Mouse (Mus musculus) right cerebral cortex, postnatal 36 days (tissue): ENCODE results near the gene Lef1.

ENCODE experiments used
- DNase-seq, 2 experiments: peaks; one replicate each; pipeline ENCODE4 v3.0.0; 2022; ENCODE audit warnings: low spot score in 2 of 2, mixed read lengths in 1 of 2

Gene Lef1

GRCm38 (mm10) chr3:131110191-131111150 lies at the start of gene Lef1:
Gene Lef1 (plus strand): TSS chr3:131110471.
- no peak for DNase-seq

- no peak for DNase-seq
These were observed 45.3 kb upstream of the Lef1 start for GRCm38 (mm10) chr3:131065001-131065400.

GRCm38 (mm10) chr3:131066171-131066570 lies 44.1 kb upstream of the Lef1 start:
- no peak for DNase-seq

- DNase-seq = no peak
These were observed 42.3 kb upstream of the Lef1 start for GRCm38 (mm10) chr3:131068000-131068399.

GRCm38 (mm10) chr3:131070210-131070609 lies 40.1 kb upstream of the Lef1 start:
- DNase-seq = no peak

GRCm38 (mm10) chr3:131072661-131073060 lies 37.6 kb upstream of the Lef1 start:
- no peak for DNase-seq

- DNase-seq = no peak
These were observed 36.3 kb upstream of the Lef1 start for GRCm38 (mm10) chr3:131073946-131074345.

GRCm38 (mm10) chr3:131078041-131078621 lies 32.1 kb upstream of the Lef1 start:
- no peak for DNase-seq

- DNase-seq = no peak
These were observed 31.6 kb upstream of the Lef1 start for GRCm38 (mm10) chr3:131078719-131079118.

GRCm38 (mm10) chr3:131083722-131084121 lies 26.5 kb upstream of the Lef1 start:
- no peak for DNase-seq

GRCm38 (mm10) chr3:131084718-131085561 lies 25.3 kb upstream of the Lef1 start:
- peak; percentile 19 to 34 for DNase-seq

GRCm38 (mm10) chr3:131085978-131086377 lies 24.3 kb upstream of the Lef1 start:
- no peak for DNase-seq

GRCm38 (mm10) chr3:131089721-131090120 lies 20.6 kb upstream of the Lef1 start:
- DNase-seq = no peak

- no peak for DNase-seq
These were observed 18.2 kb upstream of the Lef1 start for GRCm38 (mm10) chr3:131092113-131092512.

GRCm38 (mm10) chr3:131093736-131094135 lies 16.5 kb upstream of the Lef1 start:
- no peak for DNase-seq

- DNase-seq = no peak
These were observed 14.2 kb upstream of the Lef1 start for GRCm38 (mm10) chr3:131096105-131096504.

GRCm38 (mm10) chr3:131102191-131102774 lies 8.0 kb upstream of the Lef1 start:
- no peak for DNase-seq

- DNase-seq = no peak
These were observed 4.9 kb upstream of the Lef1 start for GRCm38 (mm10) chr3:131105362-131105761.

GRCm38 (mm10) chr3:131105940-131106401 lies 4.3 kb upstream of the Lef1 start:
- DNase-seq = no peak

GRCm38 (mm10) chr3:131106451-131107291 lies 3.6 kb upstream of the Lef1 start:
- no peak for DNase-seq
